ENCODE assay signal across 8 mouse cellular contexts in genomic region chr14:75828866-75829806, GRCm38 (mm10). TPM values are rescaled to one million over a fixed set of nuclear protein-coding genes. Genes with fewer than 3 reads are reported as not detected.
DNase-seq lines count a peak whose midpoint lies in the region; ATAC-seq lines count a peak whose summit lies in the region.

No protein-coding gene starts in this region.

- H3K36me3 ChIP-seq in intestine, embryonic 14.5 days (ENCODE audit: control insufficient read depth, insufficient read depth, low read length), result no peaks in the 10 kb centered on the region

- intact Hi-C loops in left cerebral cortex, postnatal 10 days (cut with DNase I), result loop anchor here (5.0 kb wide), 1 partner anchor 37 kb away; no protein-coding TSS in a partner anchor

- ATAC-seq in intestine, embryonic 14.5 days (replicated peaks; ENCODE audit: low FRiP score, low TSS enrichment, low read depth), result no peak
- ATAC-seq in megakaryocyte progenitor cell, adult 5-6 weeks (replicated peaks; ENCODE audit: poor library complexity), result peak; percentile 61

- H3K4me3 ChIP-seq in intestine, embryonic 14.5 days (ENCODE audit: low read depth, low read length), result peak overlapping the region; percentile 21

- peaks cover 10% of the 10 kb centered on the region for H3K4me1 ChIP-seq in intestine, embryonic 14.5 days (replicated peaks; ENCODE audit: control insufficient read depth, insufficient read depth, low read length)

- H3K27ac ChIP-seq in intestine, embryonic 14.5 days (ENCODE audit: low read depth), result no peak overlapping the region

- H3K9ac ChIP-seq in intestine, embryonic 14.5 days (ENCODE audit: low read length), result no peak overlapping the region

- peak overlapping the region; percentile 49 for H3K4me2 ChIP-seq in intestine, embryonic 14.5 days (ENCODE audit: low read length)

- no peaks in the 10 kb centered on the region for H3K9me3 ChIP-seq in intestine, embryonic 14.5 days (ENCODE audit: control insufficient read depth, low read length)

- peak; percentile 86 to 94 for DNase-seq in adrenal gland, adult 18-20 months (ENCODE audit: low spot score in 2 of 2)
- DNase-seq in embryo, embryonic 11 days, result peak; percentile 84
- peak; percentile 85 for DNase-seq in gastrocnemius, postnatal 25 days
- DNase-seq in intestine, embryonic 14.5 days (ENCODE audit: low spot score), result peak; percentile 91
- peak; percentile 88 to 92 for DNase-seq in left cerebral cortex, postnatal 10 days (ENCODE audit: extremely low spot score in 1 of 2, low spot score in 2 of 2)
- DNase-seq in right cerebral cortex, postnatal 10 days (ENCODE audit: low spot score in 2 of 2), result peak; percentile 94 to 95
- peak; percentile 89 for DNase-seq in urinary bladder, postnatal 14 days (ENCODE audit: low spot score)

- WGBS in intestine, embryonic 14.5 days, result 7% methylated on average over 32 of the region's 32 CpGs

- 0 out of 2 replicates have a peak, but pooled peaks cover 5% of the 10 kb centered on the region for H3K27me3 ChIP-seq in intestine, embryonic 14.5 days (replicated peaks; ENCODE audit: control insufficient read depth, insufficient read depth, low read length)

RNA-seq across cellular contexts. Expression of gene Tpt1, which starts 15.8 kb away (rescaled TPM):
- total RNA-seq in adrenal gland, adult 18-20 months (2021), result 1,000 to 10,000 TPM; 2,758 to 2,912 TPM
- 1,000 to 10,000 TPM; 2,961 to 2,964 TPM for total RNA-seq in gastrocnemius, postnatal 25 days (2021)
- polyA plus RNA-seq in intestine, embryonic 14.5 days (2014; fragmentation: Nextera tagmentation; extraction: Ambion mirVana), result 1,249 and 1,259 TPM in 2 replicates
- 1,000 to 10,000 TPM; 1,219 to 1,311 TPM for total RNA-seq in left cerebral cortex, postnatal 10 days (2021)
- total RNA-seq in megakaryocyte progenitor cell, adult 5-6 weeks (2015), result 4,894 and 5,633 TPM in 2 replicates
- total RNA-seq in megakaryocyte progenitor cell, adult 5-6 weeks (2017), result 809 and 847 TPM in 2 replicates

RNA-seq across cellular contexts. Expression of gene Slc25a30, which starts 42.3 kb away (rescaled TPM):
- 100 to 1,000 TPM in 1 of 2 experiments, 10 to 100 TPM in 1; 81.1 to 119 TPM for total RNA-seq in adrenal gland, adult 18-20 months (2021)
- 1 to 10 TPM; 7.1 to 7.2 TPM for total RNA-seq in gastrocnemius, postnatal 25 days (2021)
- 4.7 and 5.4 TPM in 2 replicates for polyA plus RNA-seq in intestine, embryonic 14.5 days (2014; fragmentation: Nextera tagmentation; extraction: Ambion mirVana)
- total RNA-seq in left cerebral cortex, postnatal 10 days (2021), result 10 to 100 TPM; 11.0 to 15.6 TPM
- total RNA-seq in megakaryocyte progenitor cell, adult 5-6 weeks (2015), result 17.3 TPM in 2 replicates
- total RNA-seq in megakaryocyte progenitor cell, adult 5-6 weeks (2017), result 16.9 and 17.6 TPM in 2 replicates

Comparison
In these comparisons a context has a peak if more than half of its experiments do, and no peak if none do; other contexts are left out.
1. RNA of gene Slc25a30, which starts 42.3 kb away (total RNA-seq): 81.1 to 119 TPM in adrenal gland, adult 18-20 months; 16.9 to 17.6 TPM in megakaryocyte progenitor cell, adult 5-6 weeks, 11.0 to 15.6 TPM in left cerebral cortex, postnatal 10 days and 7.1 to 7.2 TPM in gastrocnemius, postnatal 25 days; every median in the first group is over 4 times any median in the second.
2. Peak in every context shown above with its lines, with median percentiles within 50 percentile points of each other: DNase-seq.